Mouse (Mus musculus): ENCODE measurements at regions not wholly inside any gene's neighbourhood (a gene's known extent, or its start where the extent isn't known, plus 50 kb on each side); places are given as distances from the start of the nearest gene placed in this dataset.

DNA sequence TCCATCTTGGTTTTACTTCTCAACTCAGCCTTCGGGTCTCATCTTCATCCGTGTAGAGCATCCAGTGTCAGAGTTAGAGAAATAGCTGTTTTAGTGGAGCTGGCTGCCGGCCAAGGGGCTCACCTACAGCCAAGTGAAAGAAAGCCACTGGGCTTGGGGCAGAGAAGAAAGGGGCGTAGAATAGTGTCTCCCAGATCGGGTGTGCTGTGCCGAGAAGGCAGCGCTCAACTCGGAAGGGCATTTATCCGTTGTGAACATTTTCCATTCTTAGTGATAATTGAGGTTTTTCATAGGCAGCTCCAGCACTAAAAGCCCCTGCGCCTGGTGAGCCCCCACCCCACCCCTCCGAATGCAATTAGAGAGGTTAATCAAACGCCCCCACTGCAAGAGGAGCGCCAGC lies 254.2 kb downstream of the 3110018I06Rik start:
- Histone ChIP-seq H3K27me3 (ENCODE audit: insufficient read depth, low read length) (no peaks in the 10 kb centered on the region), H3K4me2 (replicated peaks; ENCODE audit: low read depth, low read length) (no peak overlapping the region), H3K9ac (replicated peaks; ENCODE audit: low read length) (no peak overlapping the region), H3K4me3 (ENCODE audit: low read length) (no peak overlapping the region), H3K36me3 (ENCODE audit: insufficient read depth, low read length) (no peaks in the 10 kb centered on the region), H3K9me3 (ENCODE audit: low read length) (no peaks in the 10 kb centered on the region), H3K27ac (ENCODE audit: low read length) (no peak overlapping the region), H3K4me1 (ENCODE audit: insufficient read depth, low read length) (no peaks in the 10 kb centered on the region)
- no peak for ATAC-seq (ENCODE audit: low FRiP score, low TSS enrichment)
- WGBS: 66% methylated on average over 13 of the region's 13 CpGs

DNA sequence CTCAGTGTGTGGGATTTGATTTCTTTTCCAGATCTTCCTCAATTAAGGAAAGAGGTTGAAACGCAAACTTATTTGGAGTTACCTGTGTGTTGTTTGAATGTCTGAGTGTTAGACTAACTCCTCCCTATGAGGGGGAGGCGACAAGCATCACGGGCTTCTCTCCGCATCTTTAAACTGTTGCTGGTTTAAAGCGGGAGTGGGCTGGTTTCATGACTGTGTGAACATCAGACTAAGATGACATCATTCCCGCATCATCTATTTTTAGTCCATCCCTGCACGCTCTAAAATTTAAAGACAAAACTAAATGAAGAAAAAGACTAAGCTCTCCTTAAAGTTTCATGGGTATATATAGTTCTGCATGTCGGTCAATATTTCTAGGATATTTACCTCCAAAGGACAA lies 256.4 kb downstream of the 3110018I06Rik start:
- Histone ChIP-seq H3K27ac (ENCODE audit: low read length) (no peak overlapping the region), H3K4me2 (replicated peaks; ENCODE audit: low read depth, low read length) (no peak overlapping the region), H3K9me3 (ENCODE audit: low read length) (no peaks in the 10 kb centered on the region), H3K27me3 (ENCODE audit: insufficient read depth, low read length) (no peaks in the 10 kb centered on the region), H3K36me3 (ENCODE audit: insufficient read depth, low read length) (no peaks in the 10 kb centered on the region), H3K9ac (replicated peaks; ENCODE audit: low read length) (no peak overlapping the region), H3K4me3 (ENCODE audit: low read length) (no peak overlapping the region), H3K4me1 (ENCODE audit: insufficient read depth, low read length) (no peaks in the 10 kb centered on the region)
- no peak for ATAC-seq (ENCODE audit: low FRiP score, low TSS enrichment)
- WGBS: 82% methylated on average over 8 of the region's 8 CpGs

DNA sequence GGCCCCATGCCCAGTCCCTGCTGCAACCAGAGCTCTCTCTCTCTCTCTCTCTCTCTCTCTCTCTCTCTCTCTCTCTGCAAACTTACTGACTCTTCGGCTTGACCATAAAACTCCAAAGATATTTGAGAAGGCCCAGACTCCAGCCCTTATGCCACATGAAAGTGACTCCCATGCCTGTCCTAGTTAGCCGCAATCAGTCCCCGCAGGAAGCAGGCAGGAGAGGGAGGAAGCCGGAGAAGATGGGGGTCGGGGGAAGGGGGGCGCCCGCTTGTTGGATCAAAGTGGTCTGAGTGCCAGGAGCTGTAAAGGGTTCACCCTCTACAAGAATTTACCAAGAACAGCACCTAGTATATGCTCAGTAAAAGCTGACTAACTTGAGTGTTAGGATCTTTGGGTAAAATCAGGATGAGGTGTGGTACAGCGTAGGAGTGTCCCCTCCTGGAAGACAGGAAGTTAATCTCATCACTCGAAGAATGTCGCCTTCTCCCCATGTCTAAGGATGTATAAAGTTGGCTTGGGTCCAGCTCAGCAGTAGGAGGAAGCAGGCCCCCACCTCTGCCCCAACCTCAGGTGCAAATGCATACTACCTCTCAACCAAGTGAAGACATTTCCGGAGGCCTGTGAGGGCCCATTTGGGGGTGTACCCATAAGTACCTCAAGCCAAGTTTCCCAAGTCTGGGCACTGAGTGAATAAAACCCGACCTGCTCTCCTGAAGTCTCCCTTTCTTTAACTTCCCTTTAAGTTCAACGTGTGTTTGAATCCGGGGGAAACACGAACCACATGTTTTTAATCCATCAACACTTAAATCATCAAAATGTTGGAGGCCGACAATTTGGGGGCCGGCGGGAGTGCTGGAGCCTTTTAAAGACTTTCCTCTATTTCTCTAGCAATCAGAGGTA lies 254.7 kb downstream of the Bcl11b start:
- Histone ChIP-seq H3K27ac (ENCODE audit: low read length) (no peak overlapping the region), H3K4me2 (replicated peaks; ENCODE audit: low read depth, low read length) (no peak overlapping the region), H3K27me3 (ENCODE audit: insufficient read depth, low read length) (no peaks in the 10 kb centered on the region), H3K9me3 (ENCODE audit: low read length) (no peaks in the 10 kb centered on the region), H3K4me3 (ENCODE audit: low read length) (no peak overlapping the region), H3K9ac (replicated peaks; ENCODE audit: low read length) (no peak overlapping the region), H3K36me3 (ENCODE audit: insufficient read depth, low read length) (no peaks in the 10 kb centered on the region), H3K4me1 (ENCODE audit: insufficient read depth, low read length) (no peaks in the 10 kb centered on the region)
- peak; percentile 46; the same call in 1 of the 2 replicates for ATAC-seq (ENCODE audit: low FRiP score, low TSS enrichment)
- WGBS: 36% methylated on average over 18 of the region's 18 CpGs

GRCm38 (mm10) chr12:107749381-107750085 lies 253.9 kb downstream of the Bcl11b start:
- H3K9ac ChIP-seq (replicated peaks; ENCODE audit: low read length): no peak overlapping the region
- no peak overlapping the region for H3K4me2 ChIP-seq (replicated peaks; ENCODE audit: low read depth, low read length)
- no peaks in the 10 kb centered on the region for H3K9me3 ChIP-seq (ENCODE audit: low read length)
- 75% methylated on average over 11 of the region's 11 CpGs for WGBS
- H3K4me1 ChIP-seq (ENCODE audit: insufficient read depth, low read length): peaks cover 2% of the 10 kb centered on the region; the same call in 1 of the 2 replicates
- H3K27ac ChIP-seq (ENCODE audit: low read length): no peak overlapping the region
- no peaks in the 10 kb centered on the region for H3K36me3 ChIP-seq (ENCODE audit: insufficient read depth, low read length)
- no peak for ATAC-seq (ENCODE audit: low FRiP score, low TSS enrichment)
- H3K27me3 ChIP-seq (ENCODE audit: insufficient read depth, low read length): no peaks in the 10 kb centered on the region
- no peak overlapping the region for H3K4me3 ChIP-seq (ENCODE audit: low read length)

DNA sequence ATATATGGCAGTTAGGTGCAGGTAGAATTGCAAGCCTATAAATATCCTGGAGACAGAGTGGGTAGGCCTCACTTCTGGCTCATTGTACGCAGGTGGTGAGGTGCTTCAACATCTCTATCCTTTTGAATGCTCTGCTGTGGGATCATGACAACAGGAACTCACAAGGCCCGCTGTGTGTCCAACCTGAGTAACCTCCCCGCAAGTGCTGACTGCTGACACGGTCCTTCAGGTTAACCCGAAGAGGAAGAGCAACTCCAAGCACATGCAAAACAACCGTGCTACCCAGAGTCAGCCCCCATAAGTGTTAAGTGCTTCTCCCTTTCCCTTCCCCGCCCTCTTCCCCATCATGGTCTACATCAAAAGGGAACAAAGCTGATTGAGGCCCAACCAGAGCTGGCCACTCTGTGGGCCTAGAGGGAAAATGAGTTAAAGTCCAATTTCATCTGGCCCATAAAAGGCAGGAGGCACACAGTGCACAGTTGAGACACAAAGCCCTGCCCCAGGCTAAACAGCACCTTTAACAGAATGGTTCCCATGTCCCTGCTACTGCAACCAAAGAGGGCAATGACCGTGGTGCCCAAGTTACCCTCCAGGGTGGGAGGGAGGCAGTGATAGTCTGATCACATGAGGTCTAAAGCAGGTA lies 253.0 kb downstream of the Bcl11b start:
- no peak for ATAC-seq (ENCODE audit: low FRiP score, low TSS enrichment)
- Histone ChIP-seq H3K9me3 (ENCODE audit: low read length) (no peaks in the 10 kb centered on the region), H3K4me3 (ENCODE audit: low read length) (no peak overlapping the region), H3K9ac (replicated peaks; ENCODE audit: low read length) (no peak overlapping the region), H3K36me3 (ENCODE audit: insufficient read depth, low read length) (no peaks in the 10 kb centered on the region), H3K27ac (ENCODE audit: low read length) (no peak overlapping the region), H3K27me3 (ENCODE audit: insufficient read depth, low read length) (no peaks in the 10 kb centered on the region), H3K4me1 (ENCODE audit: insufficient read depth, low read length) (peaks cover 3% of the 10 kb centered on the region; the same call in 1 of the 2 replicates), H3K4me2 (replicated peaks; ENCODE audit: low read depth, low read length) (no peak overlapping the region)
- 64% methylated on average over 8 of the region's 8 CpGs for WGBS

DNA sequence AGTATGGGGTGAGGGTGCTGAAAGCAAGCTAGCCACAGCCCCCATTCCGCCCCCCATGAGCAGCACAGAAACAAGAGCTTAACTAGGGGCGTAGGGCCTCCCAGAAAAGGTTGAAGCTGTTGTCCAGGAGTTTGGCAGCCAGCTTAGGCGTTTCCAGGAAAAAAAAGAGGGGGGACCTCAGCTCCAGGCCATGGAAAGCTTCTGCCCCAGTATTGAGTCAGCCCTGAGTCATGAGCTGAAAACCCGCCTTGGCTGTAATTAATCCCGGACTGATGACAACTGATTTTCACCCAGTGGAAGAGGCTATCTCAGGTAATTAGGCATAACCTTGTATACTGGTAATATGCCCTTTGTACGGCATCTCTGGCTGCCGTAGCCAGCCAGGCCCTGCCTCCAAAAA lies 251.3 kb downstream of the Bcl11b start:
- no peak for ATAC-seq (ENCODE audit: low FRiP score, low TSS enrichment)
- 56% methylated on average over 7 of the region's 7 CpGs for WGBS

DNA sequence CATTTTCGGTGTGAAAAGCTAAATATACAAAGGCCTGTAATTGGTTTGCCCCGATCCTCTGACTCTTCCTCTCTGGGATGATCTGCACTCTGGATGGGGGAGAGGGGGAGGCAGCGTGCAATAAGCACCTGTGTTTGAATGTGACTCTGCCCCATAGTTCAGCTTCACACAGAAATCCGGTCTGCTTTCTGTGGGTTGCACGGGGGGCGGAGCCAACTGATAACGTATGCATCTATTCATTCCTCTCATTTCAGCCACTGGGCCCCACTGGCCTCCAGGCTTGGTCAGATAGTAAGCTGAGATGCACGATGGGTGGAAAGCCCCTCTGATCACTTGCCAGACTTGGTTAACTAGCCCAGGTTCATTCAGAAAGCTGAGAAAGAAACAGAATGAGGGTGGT lies 250.8 kb downstream of the Bcl11b start:
- Histone ChIP-seq H3K36me3 (ENCODE audit: insufficient read depth, low read length) (no peaks in the 10 kb centered on the region), H3K27me3 (ENCODE audit: insufficient read depth, low read length) (no peaks in the 10 kb centered on the region), H3K4me3 (ENCODE audit: low read length) (no peak overlapping the region), H3K27ac (ENCODE audit: low read length) (no peak overlapping the region), H3K4me1 (ENCODE audit: insufficient read depth, low read length) (peaks cover 3% of the 10 kb centered on the region; the same call in 1 of the 2 replicates), H3K4me2 (replicated peaks; ENCODE audit: low read depth, low read length) (no peak overlapping the region), H3K9me3 (ENCODE audit: low read length) (no peaks in the 10 kb centered on the region), H3K9ac (replicated peaks; ENCODE audit: low read length) (no peak overlapping the region)
- no peak for ATAC-seq (ENCODE audit: low FRiP score, low TSS enrichment)
- WGBS: 32% methylated on average over 8 of the region's 8 CpGs

More for the DNA sequence above, 251.3 kb downstream of the Bcl11b start:
- Histone ChIP-seq H3K9me3 (ENCODE audit: low read length) (no peaks in the 10 kb centered on the region), H3K27me3 (ENCODE audit: insufficient read depth, low read length) (no peaks in the 10 kb centered on the region), H3K4me3 (ENCODE audit: low read length) (no peak overlapping the region), H3K9ac (replicated peaks; ENCODE audit: low read length) (no peak overlapping the region), H3K4me1 (ENCODE audit: insufficient read depth, low read length) (peaks cover 3% of the 10 kb centered on the region; the same call in 1 of the 2 replicates), H3K4me2 (replicated peaks; ENCODE audit: low read depth, low read length) (no peak overlapping the region), H3K27ac (ENCODE audit: low read length) (no peak overlapping the region), H3K36me3 (ENCODE audit: insufficient read depth, low read length) (no peaks in the 10 kb centered on the region)

GRCm38 (mm10) chr12:107753022-107753421 lies 250.4 kb downstream of the Bcl11b start:
- Histone ChIP-seq H3K27me3 (ENCODE audit: insufficient read depth, low read length) (no peaks in the 10 kb centered on the region), H3K27ac (ENCODE audit: low read length) (no peak overlapping the region), H3K9ac (replicated peaks; ENCODE audit: low read length) (no peak overlapping the region), H3K36me3 (ENCODE audit: insufficient read depth, low read length) (no peaks in the 10 kb centered on the region), H3K9me3 (ENCODE audit: low read length) (no peaks in the 10 kb centered on the region), H3K4me1 (ENCODE audit: insufficient read depth, low read length) (peaks cover 6% of the 10 kb centered on the region), H3K4me2 (replicated peaks; ENCODE audit: low read depth, low read length) (no peak overlapping the region), H3K4me3 (ENCODE audit: low read length) (no peak overlapping the region)
- ATAC-seq (ENCODE audit: low FRiP score, low TSS enrichment): no peak
- WGBS: 60% methylated on average over 8 of the region's 8 CpGs

DNA sequence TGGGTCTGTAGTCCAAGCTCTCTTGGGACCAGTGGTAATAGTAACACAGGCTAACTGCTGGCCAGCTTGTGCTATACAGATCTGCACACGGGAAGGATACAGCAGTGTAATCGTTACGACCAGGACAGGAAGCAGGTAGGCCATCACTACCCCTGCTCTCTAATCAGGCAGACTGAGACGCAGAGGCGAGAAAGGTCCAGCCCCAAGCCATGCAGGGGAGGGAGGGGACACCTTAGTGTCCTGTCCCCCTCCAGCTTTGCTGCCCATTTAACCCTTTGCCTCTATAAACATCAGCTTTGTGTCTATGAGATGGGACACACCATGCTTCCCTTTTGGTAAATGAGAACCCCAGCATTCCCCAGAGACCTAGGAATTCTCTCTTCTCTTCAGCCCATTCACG lies 249.9 kb downstream of the Bcl11b start:
- 42% methylated on average over 6 of the region's 6 CpGs for WGBS
- no peak for ATAC-seq (ENCODE audit: low FRiP score, low TSS enrichment)
- Histone ChIP-seq H3K9ac (replicated peaks; ENCODE audit: low read length) (no peak overlapping the region), H3K4me2 (replicated peaks; ENCODE audit: low read depth, low read length) (no peak overlapping the region), H3K27me3 (ENCODE audit: insufficient read depth, low read length) (no peaks in the 10 kb centered on the region), H3K9me3 (ENCODE audit: low read length) (no peaks in the 10 kb centered on the region), H3K27ac (ENCODE audit: low read length) (no peak overlapping the region), H3K36me3 (ENCODE audit: insufficient read depth, low read length) (no peaks in the 10 kb centered on the region), H3K4me1 (ENCODE audit: insufficient read depth, low read length) (peaks cover 12% of the 10 kb centered on the region), H3K4me3 (ENCODE audit: low read length) (no peak overlapping the region)
